Mouse (Mus musculus) limb, embryonic 13.5 days (tissue): ENCODE results near the gene Cabp4. TPM values are rescaled to one million over a fixed set of nuclear protein-coding genes. Genes with fewer than 3 reads are reported as not detected.
"Not testable (repeated sequence)": the region's sequence is repeated elsewhere in the genome, so short reads cannot be mapped to it uniquely, and the experiment has no call there.

ENCODE experiments used
- ATAC-seq: fragments of 200-750 bp; cut with Nextera tagmentation; 2 replicates; pipeline ENCODE4 v1.8.0; 2017; ENCODE audit warnings: low read depth, moderate number of reproducible peaks, moderate TSS enrichment; ENCODE audit not compliant: low FRiP score
- H3K27ac ChIP-seq: fragments of 300-500 bp; sonication (generic); 2 replicates; pipeline ENCODE4 v1.5.1; 2015; ENCODE audit warnings: inconsistent platforms, mild to moderate bottlenecking, moderate library complexity
- H3K27me3 ChIP-seq: fragments of 300-500 bp; sonication (generic); 2 replicates; pipeline ENCODE4 v1.6.1; 2015; ENCODE audit warnings: mild to moderate bottlenecking, inconsistent platforms
- H3K36me3 ChIP-seq: fragments of 300-500 bp; sonication (generic); 2 replicates; pipeline ENCODE4 v1.6.1; 2015; ENCODE audit warnings: inconsistent platforms, mild to moderate bottlenecking, moderate library complexity
- H3K4me1 ChIP-seq: fragments of 300-500 bp; sonication (generic); 2 replicates; pipeline ENCODE4 v1.6.1; 2015; ENCODE audit warnings: inconsistent platforms
- H3K4me2 ChIP-seq: fragments of 300-500 bp; sonication (generic); replicated peaks from 2 replicates; pipeline ENCODE4 v1.6.1; 2015; ENCODE audit warnings: inconsistent platforms, mild to moderate bottlenecking, moderate library complexity
- H3K4me3 ChIP-seq: fragments of 300-500 bp; sonication (generic); 2 replicates; pipeline ENCODE4 v1.5.1; 2015; ENCODE audit warnings: moderate library complexity, mild to moderate bottlenecking, inconsistent platforms
- H3K9ac ChIP-seq: fragments of 300-500 bp; sonication (generic); 2 replicates; pipeline ENCODE4 v1.6.1; 2015; ENCODE audit warnings: mild to moderate bottlenecking, inconsistent platforms
- H3K9me3 ChIP-seq: fragments of 300-500 bp; sonication (generic); 2 replicates; pipeline ENCODE4 v1.6.1; 2016; ENCODE audit warnings: inconsistent platforms
- WGBS: fragments of 180-500 bp; shearing (Covaris S2); methylation state at CpG from one replicate; pipeline ENCODE4 v1.1.7; 2015; 5-methylcytosine and 5-hydroxymethylcytosine counted together
- polyA plus RNA-seq: library from polyadenylated mRNA; unstranded; fragments of >200 nt; fragmentation: Nextera tagmentation; extraction: Ambion mirVana; gene quantifications from 2 replicates; pipeline ENCODE4 v1.2.1, GENCODE M21; 2015

Cabp4 gene
- polyA plus RNA-seq, 1 experiment from 2014 or later: 0.05 TPM

- no peaks in the 10 kb centered on the region for H3K36me3 ChIP-seq
- no peak for ATAC-seq
- H3K27me3 ChIP-seq: no peaks in the 10 kb centered on the region
- H3K4me1 ChIP-seq: peaks cover under 1% of the 10 kb centered on the region; the same call in 1 of the 2 replicates
- no peaks in the 10 kb centered on the region for H3K9me3 ChIP-seq
- H3K9ac ChIP-seq: 0 out of 2 replicates have a peak overlapping the region, but pooled peaks have one; percentile 25
- H3K27ac ChIP-seq: no peak overlapping the region
- WGBS: 95% methylated on average over 18 of the region's 18 CpGs
- no peak overlapping the region for H3K4me2 ChIP-seq
- no peak overlapping the region for H3K4me3 ChIP-seq
Measured at GRCm38 (mm10) chr19:4142416-4143173, 1.2 kb downstream of the Cabp4 start.

GRCm38 (mm10) chr19:4140147-4140546, 3.7 kb downstream of the Cabp4 start:
- WGBS: 76% methylated on average over 6 of the region's 6 CpGs
- Histone ChIP-seq H3K9me3 (no peaks in the 10 kb centered on the region), H3K36me3 (no peaks in the 10 kb centered on the region), H3K4me1 (no peaks in the 10 kb centered on the region), H3K9ac (no peak overlapping the region), H3K27me3 (no peaks in the 10 kb centered on the region), H3K4me3 (no peak overlapping the region), H3K4me2 (no peak overlapping the region), H3K27ac (no peak overlapping the region)
- ATAC-seq: no peak

DNA sequence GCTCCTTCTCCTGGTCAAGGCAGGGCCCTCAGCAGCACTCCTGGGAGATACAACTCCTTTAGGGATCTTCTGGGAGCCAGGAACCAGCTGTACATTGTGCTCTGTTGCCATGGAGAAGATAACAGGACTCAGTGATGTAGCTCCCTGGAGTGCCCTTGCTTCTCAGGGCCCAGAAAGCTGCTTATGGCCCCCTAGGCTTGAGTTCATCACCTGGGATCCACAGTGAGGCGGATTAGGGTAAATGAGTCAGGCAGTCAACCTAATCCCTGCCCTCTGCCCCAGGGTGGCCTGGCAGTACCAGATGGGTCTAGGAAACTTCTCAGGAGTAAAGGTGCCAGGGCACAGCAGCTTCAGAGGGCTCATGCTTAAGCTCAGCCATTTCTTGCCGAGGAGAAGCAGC, 4.4 kb downstream of the Cabp4 start, which contains the start of gene Gpr152:
Gene Gpr152 (plus strand): TSS at position 342 of the 400 bp plus-strand sequence.
- Histone ChIP-seq H3K36me3 (no peaks in the 10 kb centered on the region), H3K4me2 (no peak within 1 kb of the TSS), H3K27ac (no peak within 1 kb of the TSS), H3K9ac (0 out of 2 replicates have a peak within 1 kb of the TSS, but pooled peaks have one; percentile 1), H3K4me3 (no peak within 1 kb of the TSS), H3K4me1 (no peaks in the 10 kb centered on the region), H3K9me3 (no peaks in the 10 kb centered on the region), H3K27me3 (no peaks in the 10 kb centered on the region)
- ATAC-seq: no peak
- WGBS: 63% methylated on average over 2 of the region's 2 CpGs

GRCm38 (mm10) chr19:4137913-4138312, 5.9 kb downstream of the Cabp4 start:
- WGBS: 82% methylated on average over 5 of the region's 5 CpGs
- no peak overlapping the region for H3K9ac ChIP-seq
- ATAC-seq: no peak
- H3K27ac ChIP-seq: no peak overlapping the region
- no peaks in the 10 kb centered on the region for H3K27me3 ChIP-seq
- no peaks in the 10 kb centered on the region for H3K4me1 ChIP-seq
- no peak overlapping the region for H3K4me2 ChIP-seq
- H3K9me3 ChIP-seq: no peaks in the 10 kb centered on the region
- H3K4me3 ChIP-seq: no peak overlapping the region
- peaks cover 8% of the 10 kb centered on the region for H3K36me3 ChIP-seq

GRCm38 (mm10) chr19:4136463-4136862, 7.4 kb downstream of the Cabp4 start:
- H3K4me1 ChIP-seq: no peaks in the 10 kb centered on the region
- no peak overlapping the region for H3K4me3 ChIP-seq
- no peak overlapping the region for H3K9ac ChIP-seq
- no peaks in the 10 kb centered on the region for H3K27me3 ChIP-seq
- no peaks in the 10 kb centered on the region for H3K9me3 ChIP-seq
- H3K27ac ChIP-seq: no peak overlapping the region
- peaks cover 23% of the 10 kb centered on the region for H3K36me3 ChIP-seq
- H3K4me2 ChIP-seq: no peak overlapping the region
- 85% methylated on average over 5 of the region's 5 CpGs for WGBS
- no peak for ATAC-seq

- WGBS: 19% methylated on average over 8 of the region's 8 CpGs
- not testable (repeated sequence) for H3K27me3 ChIP-seq, H3K4me1 ChIP-seq, H3K9ac ChIP-seq, H3K27ac ChIP-seq, ATAC-seq, H3K9me3 ChIP-seq, H3K4me2 ChIP-seq, H3K4me3 ChIP-seq
- H3K36me3 ChIP-seq: peaks cover 28% of the 10 kb centered on the region
Measured at GRCm38 (mm10) chr19:4135963-4136345, 7.9 kb downstream of the Cabp4 start.

DNA sequence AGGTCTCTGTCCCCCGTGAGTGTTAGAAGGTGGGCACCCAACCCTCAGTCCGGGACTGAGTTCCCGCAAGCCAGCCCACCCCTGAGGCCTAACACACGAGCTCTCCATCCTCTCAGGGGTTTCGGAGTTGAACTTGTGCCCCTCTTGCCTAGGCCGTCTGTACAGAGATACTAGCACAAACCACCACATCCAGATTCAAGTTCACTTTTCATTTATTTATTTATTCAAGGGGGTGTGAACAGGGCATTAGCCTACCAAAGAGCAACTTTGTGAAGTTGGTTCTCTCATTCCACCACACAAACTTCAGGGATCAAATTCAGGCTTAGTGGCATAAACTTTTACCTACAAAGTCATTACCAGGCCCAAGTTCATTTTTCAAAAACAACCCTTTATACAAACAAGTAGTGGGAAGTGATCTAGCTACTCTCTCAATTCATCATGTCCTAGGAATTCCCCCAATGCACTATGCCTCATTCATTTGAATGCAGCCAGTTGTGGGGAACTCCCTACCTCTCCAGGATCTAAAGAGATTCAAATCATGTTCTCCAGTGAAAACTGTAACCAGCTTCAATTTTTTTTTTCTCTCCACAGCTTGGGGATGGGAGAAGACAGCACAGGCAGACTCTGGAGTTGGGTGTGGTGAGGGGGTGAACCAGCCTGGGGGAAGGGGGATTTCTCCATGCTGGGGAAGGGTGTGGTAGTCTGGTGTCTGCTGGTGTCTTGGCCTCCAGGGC, 8.4 kb downstream of the Cabp4 start:
- H3K36me3 ChIP-seq: peaks cover 31% of the 10 kb centered on the region
- not testable (repeated sequence) for H3K27ac ChIP-seq, H3K27me3 ChIP-seq, H3K4me2 ChIP-seq, ATAC-seq, H3K4me1 ChIP-seq, H3K9ac ChIP-seq, H3K4me3 ChIP-seq, H3K9me3 ChIP-seq
- 78% methylated on average over 6 of the region's 6 CpGs for WGBS

DNA sequence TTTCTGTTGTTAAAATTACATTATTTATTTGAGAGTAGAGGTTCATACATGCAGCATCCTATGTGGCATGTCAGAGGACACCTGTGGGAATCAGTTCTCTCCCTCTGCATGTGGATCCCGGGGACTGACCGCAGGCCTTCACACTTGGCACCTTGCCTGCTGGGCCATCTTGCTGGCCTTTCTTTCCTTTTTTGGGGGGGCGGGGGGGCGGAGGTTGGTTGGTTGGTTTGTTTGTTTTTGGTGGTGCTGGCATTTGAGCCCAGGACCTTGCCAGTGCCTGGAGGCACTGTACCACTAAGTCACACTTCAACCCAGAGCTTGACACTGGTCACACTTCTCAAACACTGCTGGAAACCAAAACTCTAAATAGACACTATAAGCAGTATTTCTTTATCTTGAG, 9.5 kb downstream of the Cabp4 start:
- Histone ChIP-seq H3K9me3 (no peaks in the 10 kb centered on the region), H3K27ac (no peak overlapping the region), H3K27me3 (no peaks in the 10 kb centered on the region), H3K4me1 (no peaks in the 10 kb centered on the region), H3K4me2 (no peak overlapping the region), H3K4me3 (no peak overlapping the region), H3K9ac (no peak overlapping the region), H3K36me3 (peaks cover 41% of the 10 kb centered on the region)
- 84% methylated on average over 4 of the region's 4 CpGs for WGBS
- ATAC-seq: no peak

GRCm38 (mm10) chr19:4131768-4132167, 12.1 kb downstream of the Cabp4 start:
- Histone ChIP-seq H3K4me3 (no peak overlapping the region), H3K27me3 (no peaks in the 10 kb centered on the region), H3K9ac (no peak overlapping the region), H3K4me1 (peaks cover 10% of the 10 kb centered on the region), H3K4me2 (no peak overlapping the region), H3K9me3 (no peaks in the 10 kb centered on the region), H3K27ac (no peak overlapping the region), H3K36me3 (peaks cover 62% of the 10 kb centered on the region)
- WGBS: 81% methylated on average over 2 of the region's 2 CpGs
- ATAC-seq: no peak

DNA sequence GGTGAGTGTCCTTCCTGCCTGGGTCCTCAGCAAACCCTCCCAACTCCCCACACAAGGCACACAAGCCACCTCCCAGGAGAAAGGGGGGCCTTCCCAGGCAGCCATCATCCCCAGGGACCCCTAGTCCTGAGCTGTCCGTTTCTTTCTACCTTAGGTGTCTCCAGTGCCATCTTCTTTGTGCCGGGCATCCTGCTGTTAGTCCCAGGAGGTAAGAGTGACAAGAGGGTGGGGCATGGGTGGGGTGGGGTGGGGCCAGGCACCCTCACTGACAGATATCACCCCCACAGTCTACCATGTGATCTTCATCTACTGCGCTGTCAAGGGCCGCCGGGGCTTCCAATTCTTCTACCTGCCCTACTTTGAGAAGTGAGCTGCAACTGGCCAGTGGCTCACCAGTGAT, 12.8 kb downstream of the Cabp4 start:
- Histone ChIP-seq H3K4me3 (no peak overlapping the region), H3K9ac (no peak overlapping the region), H3K9me3 (no peaks in the 10 kb centered on the region), H3K36me3 (peaks cover 62% of the 10 kb centered on the region), H3K27ac (no peak overlapping the region), H3K4me1 (peaks cover 15% of the 10 kb centered on the region), H3K4me2 (no peak overlapping the region), H3K27me3 (no peaks in the 10 kb centered on the region)
- 89% methylated on average over 5 of the region's 5 CpGs for WGBS
- ATAC-seq: no peak

- H3K27ac ChIP-seq: no peak overlapping the region
- H3K4me3 ChIP-seq: no peak overlapping the region
- H3K36me3 ChIP-seq: peaks cover 62% of the 10 kb centered on the region
- no peak overlapping the region for H3K4me2 ChIP-seq
- ATAC-seq: no peak
- no peaks in the 10 kb centered on the region for H3K27me3 ChIP-seq
- WGBS: 92% methylated on average over 4 of the region's 4 CpGs
- no peaks in the 10 kb centered on the region for H3K9me3 ChIP-seq
- peaks cover 16% of the 10 kb centered on the region for H3K4me1 ChIP-seq
- H3K9ac ChIP-seq: no peak overlapping the region
Measured at GRCm38 (mm10) chr19:4130106-4130505, 13.7 kb downstream of the Cabp4 start.

DNA sequence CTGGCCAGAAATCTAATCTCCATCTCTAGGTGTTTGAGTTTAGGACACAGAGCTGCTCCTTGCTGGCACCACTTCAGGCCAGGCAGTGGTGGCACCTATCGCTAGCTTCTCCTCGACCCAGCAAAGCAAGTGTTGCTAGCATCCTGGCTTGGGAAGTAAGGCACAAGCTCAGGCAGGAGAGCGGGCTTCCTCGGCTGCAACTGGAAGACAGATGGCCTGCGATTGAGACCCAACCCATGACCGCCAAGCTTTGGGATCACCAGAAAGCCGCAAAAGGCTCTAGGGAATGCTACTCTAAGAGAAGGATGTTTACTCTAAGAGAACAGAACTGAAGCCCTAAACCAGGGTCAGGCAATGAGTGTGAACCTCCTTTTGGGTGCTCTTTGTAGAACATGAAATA, 14.4 kb downstream of the Cabp4 start:
- no peak for ATAC-seq
- 91% methylated on average over 7 of the region's 7 CpGs for WGBS
- Histone ChIP-seq H3K9me3 (no peaks in the 10 kb centered on the region), H3K36me3 (peaks cover 62% of the 10 kb centered on the region), H3K4me3 (no peak overlapping the region), H3K27me3 (no peaks in the 10 kb centered on the region), H3K27ac (no peak overlapping the region), H3K4me1 (peaks cover 22% of the 10 kb centered on the region), H3K4me2 (no peak overlapping the region), H3K9ac (no peak overlapping the region)
